Mouse (Mus musculus) spleen, adult 12 weeks (tissue): ENCODE results near the gene Hkdc1.
"Not testable (repeated sequence)": the region's sequence is repeated elsewhere in the genome, so short reads cannot be mapped to it uniquely, and the experiment has no call there.

Experiments
- DNase-seq: peaks from one replicate; pipeline ENCODE4 v3.0.0; 2022; ENCODE audit warnings: low spot score

The Hkdc1 gene

DNA sequence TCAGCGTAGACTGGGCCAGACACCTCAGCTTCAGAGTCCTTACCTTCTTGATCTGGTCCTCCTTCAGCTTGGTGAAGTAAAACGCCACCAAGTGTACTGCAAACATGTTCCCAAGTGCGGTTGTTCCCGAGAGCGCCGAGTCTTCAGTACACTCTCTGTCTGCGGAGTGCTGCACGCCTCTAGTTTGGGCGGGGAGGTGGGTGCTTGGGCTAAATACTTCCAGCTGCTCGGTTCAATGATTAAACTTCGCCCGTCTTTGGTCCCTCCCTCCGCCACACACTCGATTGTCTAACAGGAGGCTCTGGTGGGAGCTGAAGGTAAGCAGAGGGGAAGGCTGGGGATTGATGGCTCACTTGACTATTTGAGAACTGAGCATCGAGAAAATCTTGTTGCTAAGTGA lies at the start of gene Hkdc1:
Gene Hkdc1, minus strand, starts transcription at position 237 of the 400 bp plus-strand sequence.
- no peak for DNase-seq

DNA sequence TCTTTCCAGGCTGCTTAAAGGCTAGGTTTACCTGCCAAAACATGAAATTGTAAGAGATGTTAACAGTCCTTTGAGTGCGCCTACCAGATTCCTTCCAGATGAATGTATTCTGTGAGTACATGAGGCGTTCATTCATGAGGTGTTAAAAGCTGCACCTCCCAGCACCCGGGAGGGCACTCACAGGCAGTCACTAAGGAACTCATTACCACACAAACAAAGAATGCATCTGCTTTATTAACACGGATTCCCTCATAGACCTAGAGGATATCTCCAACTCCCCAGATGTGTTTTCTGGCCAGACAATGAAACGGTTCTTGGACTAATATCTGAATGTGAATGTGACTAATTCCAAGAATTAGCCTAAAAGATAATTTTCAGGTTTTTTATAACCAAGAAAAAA lies 48.8 kb upstream of the Hkdc1 start:
- no peak for DNase-seq

DNA sequence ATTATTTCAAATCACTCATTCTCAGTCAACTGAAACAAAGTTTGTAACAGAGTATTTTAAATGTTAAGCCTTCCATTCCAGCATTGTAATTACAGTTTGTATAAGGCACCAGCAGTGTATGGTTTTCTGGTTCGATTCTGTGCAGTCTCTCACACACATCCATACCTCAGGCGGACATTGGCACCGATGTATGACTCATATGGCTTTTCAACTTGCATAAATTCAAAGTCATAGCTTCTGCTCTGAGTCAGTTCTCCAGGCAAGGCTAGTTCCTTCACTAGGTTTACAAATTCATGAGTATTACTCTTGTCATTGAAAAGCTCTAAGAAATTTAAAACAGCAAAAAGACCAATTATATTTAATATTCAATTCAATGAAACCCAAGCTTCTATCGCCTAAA lies 47.4 kb upstream of the Hkdc1 start:
- DNase-seq, result no peak

GRCm38 (mm10) chr10:62461321-62461720 lies 39.0 kb upstream of the Hkdc1 start:
- DNase-seq, result no peak

- not testable (repeated sequence) for DNase-seq
These were observed 29.7 kb upstream of the Hkdc1 start for GRCm38 (mm10) chr10:62452001-62452400.

DNA sequence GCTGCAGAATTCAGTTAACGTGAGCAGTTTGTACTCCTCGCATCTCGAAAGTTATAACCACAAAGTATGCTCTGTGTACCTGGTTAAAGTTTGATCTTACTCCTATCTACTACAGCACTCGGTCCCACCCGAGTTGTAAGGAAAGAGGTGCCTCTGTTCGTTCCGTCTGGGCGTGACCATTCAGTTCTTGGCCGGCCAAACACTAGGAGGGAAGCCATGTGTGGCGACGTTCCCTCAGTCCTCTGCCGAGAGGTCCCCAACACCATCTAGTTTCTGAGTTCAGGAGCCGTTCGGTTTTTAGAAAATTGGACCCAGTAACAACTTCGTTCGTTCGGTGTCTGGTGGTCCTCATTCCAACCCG lies 28.0 kb upstream of the Hkdc1 start:
- DNase-seq, result peak; percentile 3

DNA sequence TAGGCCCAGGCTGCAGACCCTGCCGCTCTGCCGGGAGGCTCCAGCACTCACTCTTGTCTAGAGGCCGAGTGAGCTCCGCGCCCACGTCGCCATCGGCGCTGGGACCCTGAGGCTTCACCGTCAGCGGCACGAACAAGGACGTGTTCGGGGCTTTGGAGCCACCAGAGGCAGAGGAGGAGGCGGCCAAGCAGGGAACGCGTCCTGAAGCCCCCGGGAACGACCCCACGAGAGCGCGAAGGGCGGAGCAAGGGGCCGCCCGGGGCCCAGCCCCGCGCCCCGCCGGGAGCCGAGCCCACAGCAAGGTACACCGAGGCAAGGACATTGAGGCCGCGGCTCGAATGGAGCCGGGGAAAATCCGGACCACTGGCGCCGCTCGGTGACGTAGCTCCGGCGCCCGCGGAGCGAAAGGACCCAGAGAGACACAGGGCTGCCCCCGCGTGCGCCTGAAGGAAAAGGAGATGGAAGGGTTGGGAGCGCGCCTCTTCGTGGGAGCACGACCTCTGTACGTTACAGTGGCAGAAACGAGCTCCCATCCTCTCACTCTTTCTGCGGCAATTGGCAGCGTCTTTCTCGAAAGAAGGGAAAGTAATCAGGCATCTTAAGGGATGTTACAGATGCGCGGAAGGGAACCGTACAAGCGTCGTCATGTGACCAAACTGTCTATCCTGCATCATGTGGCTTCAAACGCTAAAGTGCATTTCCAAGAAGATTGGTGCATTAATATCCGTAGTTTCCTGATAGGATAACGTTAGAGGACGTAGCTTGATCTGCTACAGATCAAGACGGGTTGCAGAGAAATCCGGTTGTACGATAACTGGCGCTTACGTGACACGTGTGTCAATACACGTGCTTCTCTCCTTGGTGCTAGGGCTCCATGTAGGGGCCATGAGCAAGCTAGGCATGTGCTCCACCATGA lies 27.3 kb upstream of the Hkdc1 start, which contains the start of the genes 4930507D05Rik and Supv3l1:
Gene 4930507D05Rik, plus strand, starts transcription at position 126 of the 916 bp plus-strand sequence.
Gene Supv3l1, minus strand, starts transcription at position 375 of the 916 bp plus-strand sequence.
- peak; percentile 88 for DNase-seq

DNA sequence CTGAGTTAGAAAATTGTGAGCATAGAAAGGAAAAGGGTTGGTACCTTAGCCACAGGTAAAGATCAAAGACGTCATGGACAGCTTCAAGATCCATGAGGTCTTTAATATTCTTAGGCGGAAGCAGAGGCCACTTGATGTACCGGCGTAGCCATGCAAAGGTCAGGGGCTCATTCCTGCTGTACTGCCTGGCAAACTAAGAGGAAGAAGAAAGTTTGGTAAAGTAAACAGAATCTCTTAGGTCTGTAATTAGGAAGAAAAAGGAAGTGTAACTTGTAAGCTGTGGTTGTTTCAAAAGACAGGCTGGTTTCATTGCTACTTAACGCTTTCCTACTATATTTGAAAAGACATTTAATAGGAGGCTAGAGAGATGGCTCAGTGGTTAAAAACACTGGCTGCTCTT lies 8.1 kb upstream of the Hkdc1 start:
- no peak for DNase-seq

DNA sequence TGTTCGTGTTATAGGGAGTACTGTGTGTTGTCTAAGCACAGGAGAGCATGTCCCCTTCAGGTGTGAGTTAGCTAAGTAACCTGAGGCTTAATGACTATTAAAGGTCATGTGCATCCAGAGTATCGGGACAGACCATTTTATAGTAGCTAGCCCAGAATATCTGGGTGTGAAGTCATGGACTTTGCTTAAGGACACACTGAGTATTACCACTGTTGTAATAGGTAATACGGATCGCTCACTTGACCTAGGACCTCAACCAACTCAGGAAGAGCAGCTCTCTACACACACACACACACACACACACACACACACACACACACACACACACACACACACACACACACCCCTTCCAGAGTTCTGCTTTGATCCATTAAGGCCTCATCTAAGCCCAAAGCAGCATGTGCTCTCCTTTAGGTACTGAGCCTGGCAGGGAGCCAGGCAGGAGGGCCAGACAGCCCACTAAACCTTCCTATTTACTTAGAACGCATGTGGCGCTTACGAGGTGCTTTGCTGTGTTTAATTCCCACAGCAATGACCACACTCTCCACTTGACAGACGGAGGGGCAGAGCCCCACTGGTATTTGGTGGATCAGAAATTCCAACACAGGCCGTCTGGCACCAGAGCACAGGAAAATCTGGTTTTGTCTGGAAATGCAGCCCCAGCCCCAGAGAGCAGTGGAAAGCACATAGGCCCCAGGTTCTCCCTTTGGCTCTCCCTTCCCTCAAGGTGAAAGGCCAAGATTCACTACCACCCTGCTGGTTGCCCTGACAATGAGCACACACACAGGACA lies 3.0 kb upstream of the Hkdc1 start:
- DNase-seq, result no peak

- DNase-seq, result no peak
These were observed 1.2 kb downstream of the Hkdc1 start for GRCm38 (mm10) chr10:62421127-62421526.

- no peak for DNase-seq
These were observed 1.9 kb downstream of the Hkdc1 start for GRCm38 (mm10) chr10:62420399-62420798.

- DNase-seq, result no peak
These were observed 2.9 kb downstream of the Hkdc1 start for GRCm38 (mm10) chr10:62419422-62419821.

GRCm38 (mm10) chr10:62418831-62419356 lies 3.4 kb downstream of the Hkdc1 start:
- DNase-seq, result no peak

DNA sequence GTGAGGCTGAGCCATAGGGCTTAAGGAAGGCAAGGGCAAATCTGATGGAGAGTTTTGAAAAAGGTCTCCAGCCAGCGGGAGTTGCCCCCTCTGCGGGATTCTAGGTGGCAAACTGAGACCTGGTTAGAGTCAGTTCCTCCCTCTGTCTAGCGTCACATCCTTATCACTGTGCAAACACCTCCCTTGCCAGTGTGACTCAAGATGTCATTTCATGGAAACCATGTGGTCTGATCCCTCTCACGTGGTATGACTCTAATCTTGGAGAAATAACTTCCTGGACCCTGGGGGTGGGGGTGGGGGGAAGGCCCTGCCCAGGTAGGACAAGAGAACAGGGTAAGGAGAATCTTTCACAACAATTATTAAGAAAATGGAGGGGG lies 8.7 kb downstream of the Hkdc1 start:
- DNase-seq, result no peak

DNA sequence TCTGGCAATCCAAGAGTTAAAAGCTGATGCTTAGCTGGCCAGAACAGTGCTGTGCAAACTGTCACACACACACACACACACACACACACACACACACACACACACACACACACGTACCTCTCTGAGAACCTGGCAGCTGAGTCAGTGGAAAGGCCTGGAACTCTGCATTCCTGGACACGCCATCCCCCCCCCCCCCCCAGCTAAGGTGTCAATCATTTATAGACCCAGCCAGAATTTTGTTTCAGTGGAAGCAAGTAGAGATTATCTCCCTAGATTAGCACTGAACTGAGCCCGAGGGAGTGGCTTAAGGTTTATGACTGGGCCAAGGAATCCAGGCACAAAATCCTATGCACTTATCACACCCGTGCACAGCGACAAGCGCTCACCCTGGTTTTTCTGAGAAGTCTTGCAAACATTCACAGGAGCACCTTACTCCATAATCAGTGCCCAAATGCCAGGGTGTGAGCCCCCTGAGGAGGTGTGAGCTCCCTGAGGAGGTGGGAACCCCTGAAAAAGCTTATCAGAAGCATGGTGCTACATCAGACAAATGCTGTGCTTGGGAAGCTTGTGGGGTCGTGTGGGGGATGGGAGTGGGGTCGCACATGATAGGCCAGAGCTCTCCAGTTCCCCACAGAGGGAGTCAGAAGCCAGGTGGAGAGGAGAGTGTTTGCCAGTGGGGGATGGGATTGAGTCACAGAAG lies 9.2 kb downstream of the Hkdc1 start:
- DNase-seq, result no peak

DNA sequence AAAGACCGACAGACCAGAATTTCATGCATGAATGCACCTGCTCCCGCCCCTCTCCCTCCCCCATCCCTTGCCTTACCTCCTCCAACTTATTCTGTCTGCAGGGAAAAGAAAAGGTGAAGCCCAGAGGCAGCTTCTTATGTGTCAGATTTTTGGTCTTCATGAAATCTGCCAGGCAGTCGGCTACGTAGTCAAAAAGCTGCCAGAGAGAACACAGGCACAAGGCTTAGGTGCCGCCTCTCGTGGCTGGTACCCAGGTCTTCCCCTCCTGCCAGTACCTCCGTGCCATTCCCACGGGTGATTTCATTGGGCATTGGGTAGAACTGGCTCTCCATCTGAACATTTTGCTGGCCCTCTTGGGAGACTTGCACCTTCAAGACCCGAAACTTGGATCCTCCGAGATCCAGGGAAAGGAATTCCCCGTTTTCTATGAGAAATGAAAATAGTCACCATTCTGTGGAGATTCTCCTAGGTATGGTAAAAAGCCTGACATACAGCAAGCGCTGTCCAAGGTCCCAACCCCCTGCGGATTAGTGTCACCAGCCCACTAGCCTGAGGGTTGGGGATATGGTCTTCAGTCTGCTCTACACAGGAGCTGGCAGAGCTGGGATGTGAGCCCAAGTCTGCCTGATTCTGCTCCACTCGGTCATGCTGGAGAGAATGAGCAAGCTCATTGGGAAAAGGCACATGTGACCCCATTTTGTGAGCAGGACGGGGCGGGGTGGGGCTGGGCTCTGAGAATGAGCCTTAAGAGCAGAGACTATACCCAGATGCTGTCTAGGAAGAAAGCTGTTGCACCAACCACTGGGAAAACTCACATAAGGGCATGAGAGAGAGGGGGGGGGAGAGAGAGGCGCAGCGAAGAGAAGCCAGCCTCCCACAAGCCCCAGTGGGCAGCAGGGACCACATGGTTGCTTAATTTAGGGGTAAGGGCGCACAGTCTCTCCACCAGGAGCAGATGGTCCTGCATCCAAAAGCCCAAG lies 10.6 kb downstream of the Hkdc1 start:
- DNase-seq, result no peak

GRCm38 (mm10) chr10:62410943-62411342 lies 11.3 kb downstream of the Hkdc1 start:
- DNase-seq, result peak; percentile 45

DNA sequence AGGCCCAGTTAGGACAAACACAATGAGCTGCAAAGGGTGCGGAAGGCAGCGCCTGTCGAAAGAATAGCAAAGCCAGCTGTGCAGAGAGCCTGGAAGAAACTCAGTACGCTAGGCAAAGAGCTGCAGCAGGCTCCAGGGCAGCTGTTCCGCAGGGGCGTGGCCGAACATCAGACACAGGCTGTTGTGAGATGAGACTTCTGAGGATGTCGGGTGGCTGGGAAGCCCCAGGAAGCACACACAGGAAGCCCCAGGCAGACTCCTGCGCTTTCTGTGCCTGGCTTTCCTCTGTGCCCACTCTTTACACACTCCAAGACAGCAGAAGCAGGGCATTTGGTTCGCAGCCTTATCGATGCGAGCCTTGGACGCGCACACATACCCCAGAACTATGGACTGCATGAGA lies 17.4 kb downstream of the Hkdc1 start:
- DNase-seq, result no peak

DNA sequence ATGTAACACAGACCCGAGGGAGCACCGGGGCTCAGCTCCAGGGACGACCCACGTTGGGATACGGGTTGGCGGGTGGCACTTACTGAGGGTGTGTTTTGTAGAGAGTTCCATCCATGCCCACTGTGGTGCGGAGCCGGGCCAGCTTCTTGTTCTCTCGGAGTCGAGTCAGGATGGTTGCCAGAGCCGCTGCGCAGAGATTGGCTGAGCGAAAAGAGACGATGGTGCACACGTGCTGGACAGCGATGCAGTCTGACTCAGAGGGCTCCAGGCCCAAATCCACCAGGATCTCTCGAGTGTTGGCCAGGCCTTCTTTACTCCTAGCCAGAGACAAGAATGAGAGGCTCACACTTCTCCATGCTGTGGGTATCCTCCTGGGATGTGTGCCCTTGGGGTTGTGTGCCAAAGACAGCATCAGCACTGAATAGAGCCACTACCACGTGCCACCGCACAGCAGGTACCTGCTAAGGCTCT lies 20.6 kb downstream of the Hkdc1 start:
- DNase-seq, result no peak

GRCm38 (mm10) chr10:62383011-62383410 lies 39.3 kb downstream of the Hkdc1 start:
- DNase-seq, result no peak

DNA sequence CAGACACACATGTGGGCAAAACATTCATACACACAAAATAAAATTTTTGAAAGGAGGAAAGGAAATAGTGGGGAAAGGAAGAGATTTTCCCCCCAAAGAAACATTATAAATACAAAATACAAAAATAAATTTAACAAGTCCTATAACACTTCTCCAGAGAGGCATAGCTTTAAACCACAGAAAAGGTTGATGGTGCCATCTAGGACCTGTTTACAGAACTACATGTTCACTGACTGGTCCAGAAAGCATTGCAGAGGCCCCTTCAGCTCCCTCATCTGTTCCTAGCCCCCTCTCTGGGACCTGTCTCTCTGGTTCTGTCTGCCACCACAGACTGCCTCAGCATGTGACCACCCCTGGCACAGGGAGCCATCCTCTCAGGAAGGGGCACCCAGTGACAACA lies 41.4 kb downstream of the Hkdc1 start:
- no peak for DNase-seq
